Mouse (Mus musculus): ENCODE measurements at regions not wholly inside any gene's neighbourhood (a gene's known extent, or its start where the extent isn't known, plus 50 kb on each side); places are given as distances from the start of the nearest gene placed in this dataset.

DNA sequence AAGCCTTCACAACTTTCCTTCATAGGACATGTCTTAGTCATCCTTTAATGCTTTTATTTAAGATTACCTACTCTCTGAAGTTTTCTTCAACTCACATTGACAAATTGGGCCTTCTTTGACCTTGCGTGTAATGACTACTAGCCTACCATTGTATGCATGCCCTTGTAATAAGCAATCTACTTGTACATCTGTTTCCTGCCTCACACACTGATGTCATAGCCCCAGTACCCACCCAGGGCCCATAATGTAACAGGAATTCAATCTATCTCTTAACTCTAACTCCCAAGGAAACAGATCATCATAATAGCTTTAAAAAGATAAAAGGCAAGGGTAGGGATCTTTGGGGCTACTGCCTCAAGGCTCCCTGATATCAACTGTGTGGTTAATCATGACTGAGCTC lies 690.4 kb downstream of the Diaph3 start:
- no peak overlapping the region for H3K4me3 ChIP-seq
- TF ChIP-seq USF1 (IDR thresholded peaks at IDR 0.05; ENCODE audit: low read depth) (no peak), E2F4 (IDR thresholded peaks at IDR 0.05; ENCODE audit: insufficient read depth) (no peak), TCF3 (IDR thresholded peaks at IDR 0.05; ENCODE audit: insufficient read length, low read depth) (no peak), SRF (IDR thresholded peaks at IDR 0.05; ENCODE audit: control insufficient read depth, insufficient read length, low read depth) (no peak), POLR2A (IDR thresholded peaks at IDR 0.05; ENCODE audit: insufficient read length, low read depth) (no peak), MYOG (IDR thresholded peaks at IDR 0.05; ENCODE audit: control insufficient read depth in 1 of 3, insufficient read depth in 1 of 3, insufficient read length in 2 of 3, low read depth in 2 of 3) (no peak), REST (IDR thresholded peaks at IDR 0.05; ENCODE audit: insufficient read depth, insufficient read length) (no peak), POLR2AphosphoS2 (IDR thresholded peaks at IDR 0.05; ENCODE audit: insufficient read length, low read depth) (no peak), MAX (IDR thresholded peaks at IDR 0.05; ENCODE audit: low read depth) (no peak), TCF12 (IDR thresholded peaks at IDR 0.05; ENCODE audit: insufficient read depth, poor library complexity, severe bottlenecking) (no peak), MYOD1 (IDR thresholded peaks at IDR 0.05; ENCODE audit: control insufficient read depth in 1 of 3, insufficient read length in 2 of 3, low read depth in 2 of 3) (no peak), CEBPB (IDR thresholded peaks at IDR 0.05; ENCODE audit: insufficient read depth, poor library complexity, severe bottlenecking) (no peak)
- no peak overlapping the region for H3ac ChIP-seq (ENCODE audit: control insufficient read depth, insufficient read length)
- H3K4me2 ChIP-seq (ENCODE audit: low read depth): no peak overlapping the region
- H3K79me2 ChIP-seq (ENCODE audit: control insufficient read depth, insufficient read depth): no peaks in the 10 kb centered on the region
- H3K27me3 ChIP-seq (ENCODE audit: control insufficient read depth, insufficient read depth, insufficient read length): no peaks in the 10 kb centered on the region
- H3K36me3 ChIP-seq (ENCODE audit: control insufficient read depth, insufficient read depth): no peaks in the 10 kb centered on the region

DNA sequence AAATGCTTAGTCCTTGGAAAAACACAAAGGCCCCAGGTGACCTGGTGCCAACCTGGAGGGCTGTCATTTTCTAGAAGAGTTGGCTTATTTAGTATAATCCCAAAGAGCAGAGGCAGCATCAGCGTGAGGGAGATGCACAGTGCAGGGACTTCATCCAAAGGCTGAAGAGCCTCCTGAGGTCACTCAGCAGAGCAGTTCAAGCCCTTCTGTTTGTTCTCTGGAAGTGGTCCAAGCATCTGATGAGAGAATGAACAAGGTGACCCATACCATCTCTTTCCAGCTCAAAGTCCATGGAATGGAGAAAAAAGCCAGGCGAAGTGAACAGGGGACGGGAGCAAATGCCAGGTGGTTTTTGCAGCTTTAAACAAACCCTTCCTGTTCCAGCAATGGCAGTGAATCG lies 695.9 kb downstream of the Diaph3 start:
- Histone ChIP-seq H3K36me3 (ENCODE audit: control insufficient read depth, insufficient read depth) (no peaks in the 10 kb centered on the region), H3K4me3 (no peak overlapping the region), H3K27me3 (ENCODE audit: control insufficient read depth, insufficient read depth, insufficient read length) (no peaks in the 10 kb centered on the region), H3K79me2 (ENCODE audit: control insufficient read depth, insufficient read depth) (no peaks in the 10 kb centered on the region), H3K4me2 (ENCODE audit: low read depth) (no peak overlapping the region), H3ac (ENCODE audit: control insufficient read depth, insufficient read length) (no peak overlapping the region)
- TF ChIP-seq MAX (IDR thresholded peaks at IDR 0.05; ENCODE audit: low read depth): no peak
- TF ChIP-seq TCF3 (IDR thresholded peaks at IDR 0.05; ENCODE audit: insufficient read length, low read depth): no peak
- no peak for TF ChIP-seq SRF (IDR thresholded peaks at IDR 0.05; ENCODE audit: control insufficient read depth, insufficient read length, low read depth)
- TF ChIP-seq POLR2A (IDR thresholded peaks at IDR 0.05; ENCODE audit: insufficient read length, low read depth): no peak
- TF ChIP-seq USF1 (IDR thresholded peaks at IDR 0.05; ENCODE audit: low read depth): no peak
- TF ChIP-seq E2F4 (IDR thresholded peaks at IDR 0.05; ENCODE audit: insufficient read depth): no peak
- TF ChIP-seq MYOD1 (IDR thresholded peaks at IDR 0.05; ENCODE audit: control insufficient read depth in 1 of 3, insufficient read length in 2 of 3, low read depth in 2 of 3): no peak
- TF ChIP-seq REST (IDR thresholded peaks at IDR 0.05; ENCODE audit: insufficient read depth, insufficient read length): no peak
- no peak for TF ChIP-seq MYOG (IDR thresholded peaks at IDR 0.05; ENCODE audit: control insufficient read depth in 1 of 3, insufficient read depth in 1 of 3, insufficient read length in 2 of 3, low read depth in 2 of 3)
- TF ChIP-seq TCF12 (IDR thresholded peaks at IDR 0.05; ENCODE audit: insufficient read depth, poor library complexity, severe bottlenecking): no peak

- Histone ChIP-seq H3K27me3 (ENCODE audit: control insufficient read depth, insufficient read depth, insufficient read length) (no peaks in the 10 kb centered on the region), H3K36me3 (ENCODE audit: control insufficient read depth, insufficient read depth) (no peaks in the 10 kb centered on the region), H3K4me2 (ENCODE audit: low read depth) (peak overlapping the region; percentile 3), H3K79me2 (ENCODE audit: control insufficient read depth, insufficient read depth) (no peaks in the 10 kb centered on the region), H3K4me3 (no peak overlapping the region), H3ac (ENCODE audit: control insufficient read depth, insufficient read length) (no peak overlapping the region)
- no peak for TF ChIP-seq SRF (IDR thresholded peaks at IDR 0.05; ENCODE audit: control insufficient read depth, insufficient read length, low read depth)
- no peak for TF ChIP-seq POLR2AphosphoS2 (IDR thresholded peaks at IDR 0.05; ENCODE audit: insufficient read length, low read depth)
- TF ChIP-seq CEBPB (IDR thresholded peaks at IDR 0.05; ENCODE audit: insufficient read depth, poor library complexity, severe bottlenecking): no peak
- TF ChIP-seq POLR2A (IDR thresholded peaks at IDR 0.05; ENCODE audit: insufficient read length, low read depth): no peak
- TF ChIP-seq TCF3 (IDR thresholded peaks at IDR 0.05; ENCODE audit: insufficient read length, low read depth): no peak
- no peak for TF ChIP-seq MAX (IDR thresholded peaks at IDR 0.05; ENCODE audit: low read depth)
- TF ChIP-seq USF1 (IDR thresholded peaks at IDR 0.05; ENCODE audit: low read depth): no peak
- no peak for TF ChIP-seq E2F4 (IDR thresholded peaks at IDR 0.05; ENCODE audit: insufficient read depth)
- TF ChIP-seq TCF12 (IDR thresholded peaks at IDR 0.05; ENCODE audit: insufficient read depth, poor library complexity, severe bottlenecking): no peak
- TF ChIP-seq REST (IDR thresholded peaks at IDR 0.05; ENCODE audit: insufficient read depth, insufficient read length): no peak
- TF ChIP-seq MYOD1 (IDR thresholded peaks at IDR 0.05; ENCODE audit: control insufficient read depth in 1 of 3, insufficient read length in 2 of 3, low read depth in 2 of 3): no peak
- TF ChIP-seq MYOG (IDR thresholded peaks at IDR 0.05; ENCODE audit: control insufficient read depth in 1 of 3, insufficient read depth in 1 of 3, insufficient read length in 2 of 3, low read depth in 2 of 3): no peak
Measured at GRCm38 (mm10) chr14:86443921-86444835, 696.9 kb downstream of the Diaph3 start.

GRCm38 (mm10) chr14:86441895-86442679 lies 698.9 kb downstream of the Diaph3 start:
- no peak overlapping the region for H3ac ChIP-seq (ENCODE audit: control insufficient read depth, insufficient read length)
- TF ChIP-seq CEBPB (IDR thresholded peaks at IDR 0.05; ENCODE audit: insufficient read depth, poor library complexity, severe bottlenecking): no peak

More at GRCm38 (mm10) chr14:86441895-86442679, 698.9 kb downstream of the Diaph3 start:
- H3K79me2 ChIP-seq (ENCODE audit: control insufficient read depth, insufficient read depth): no peaks in the 10 kb centered on the region
- H3K4me3 ChIP-seq: no peak overlapping the region
- H3K36me3 ChIP-seq (ENCODE audit: control insufficient read depth, insufficient read depth): no peaks in the 10 kb centered on the region
- no peak overlapping the region for H3K4me2 ChIP-seq (ENCODE audit: low read depth)
- H3K27me3 ChIP-seq (ENCODE audit: control insufficient read depth, insufficient read depth, insufficient read length): no peaks in the 10 kb centered on the region

Data from myocyte (in vitro differentiated cells).